Mouse (Mus musculus): ENCODE data around the gene Nppc. TPM values are rescaled to one million over a fixed set of nuclear protein-coding genes. Genes with fewer than 3 reads are reported as not detected.
A peak's percentile ranks its signal among the peaks of the same experiment; 100 is the strongest.

Gene Nppc
- polyA plus RNA-seq, 1 experiment from 2014 or later: 9.5 TPM

- WGBS: 56% methylated on average over 7 of the region's 7 CpGs
- no peak overlapping the region for H3K4me3 ChIP-seq
- H3K4me2 ChIP-seq: no peak overlapping the region
- H3K9me3 ChIP-seq: no peaks in the 10 kb centered on the region
- H3K36me3 ChIP-seq: no peaks in the 10 kb centered on the region
- no peak for ATAC-seq (ENCODE audit: insufficient number of reproducible peaks, low FRiP score, low TSS enrichment, low read depth)
- H3K27ac ChIP-seq: no peak overlapping the region
- H3K4me1 ChIP-seq: no peaks in the 10 kb centered on the region
- H3K27me3 ChIP-seq: no peaks in the 10 kb centered on the region
- no peak overlapping the region for H3K9ac ChIP-seq
These were observed 26.6 kb upstream of the Nppc start for GRCm38 (mm10) chr1:86696948-86697347.

GRCm38 (mm10) chr1:86691027-86691426, 20.7 kb upstream of the Nppc start:
- Histone ChIP-seq H3K9me3 (no peaks in the 10 kb centered on the region), H3K27ac (no peak overlapping the region), H3K4me3 (no peak overlapping the region), H3K27me3 (no peaks in the 10 kb centered on the region), H3K9ac (no peak overlapping the region), H3K4me1 (no peaks in the 10 kb centered on the region), H3K36me3 (no peaks in the 10 kb centered on the region), H3K4me2 (no peak overlapping the region)
- no peak for ATAC-seq (ENCODE audit: insufficient number of reproducible peaks, low FRiP score, low TSS enrichment, low read depth)
- 42% methylated on average over 5 of the region's 5 CpGs for WGBS

DNA sequence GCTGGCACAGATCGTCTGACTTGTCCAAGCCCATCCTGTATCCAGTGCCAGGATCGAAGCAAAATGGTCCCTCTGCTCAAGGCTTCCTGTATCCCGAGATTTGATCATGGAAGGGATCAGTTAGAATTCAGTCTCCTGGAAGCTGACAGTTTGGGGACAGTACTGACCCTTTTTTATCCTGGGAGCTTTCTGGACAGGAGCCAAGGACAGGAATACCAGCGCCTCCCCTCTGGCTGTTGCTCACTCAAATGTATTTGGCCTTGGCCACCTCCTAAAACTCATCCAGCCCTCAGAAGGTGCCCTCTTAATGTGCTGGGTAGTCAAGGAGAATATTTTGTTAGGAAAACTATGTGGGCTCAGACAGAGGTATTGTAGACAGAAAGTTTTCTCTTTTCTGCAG, 16.9 kb upstream of the Nppc start:
- no peaks in the 10 kb centered on the region for H3K4me1 ChIP-seq
- 90% methylated on average over 4 of the region's 4 CpGs for WGBS

GRCm38 (mm10) chr1:86678667-86679066, 8.3 kb upstream of the Nppc start:
- no peak for ATAC-seq (ENCODE audit: insufficient number of reproducible peaks, low FRiP score, low TSS enrichment, low read depth)
- H3K27ac ChIP-seq: no peak overlapping the region
- peaks cover 19% of the 10 kb centered on the region for H3K4me1 ChIP-seq
- no peak overlapping the region for H3K4me3 ChIP-seq
- H3K9ac ChIP-seq: no peak overlapping the region
- no peak overlapping the region for H3K4me2 ChIP-seq
- WGBS: 82% methylated on average over 10 of the region's 10 CpGs
- H3K9me3 ChIP-seq: no peaks in the 10 kb centered on the region
- H3K36me3 ChIP-seq: no peaks in the 10 kb centered on the region
- peaks cover 2% of the 10 kb centered on the region; the same call in 1 of the 2 replicates for H3K27me3 ChIP-seq

More for the DNA sequence above, 16.9 kb upstream of the Nppc start:
- Histone ChIP-seq H3K9ac (no peak overlapping the region), H3K27me3 (peaks cover 4% of the 10 kb centered on the region; the same call in 1 of the 2 replicates), H3K9me3 (no peaks in the 10 kb centered on the region), H3K36me3 (no peaks in the 10 kb centered on the region), H3K4me2 (no peak overlapping the region), H3K27ac (no peak overlapping the region), H3K4me3 (no peak overlapping the region)
- ATAC-seq (ENCODE audit: insufficient number of reproducible peaks, low FRiP score, low TSS enrichment, low read depth): no peak

DNA sequence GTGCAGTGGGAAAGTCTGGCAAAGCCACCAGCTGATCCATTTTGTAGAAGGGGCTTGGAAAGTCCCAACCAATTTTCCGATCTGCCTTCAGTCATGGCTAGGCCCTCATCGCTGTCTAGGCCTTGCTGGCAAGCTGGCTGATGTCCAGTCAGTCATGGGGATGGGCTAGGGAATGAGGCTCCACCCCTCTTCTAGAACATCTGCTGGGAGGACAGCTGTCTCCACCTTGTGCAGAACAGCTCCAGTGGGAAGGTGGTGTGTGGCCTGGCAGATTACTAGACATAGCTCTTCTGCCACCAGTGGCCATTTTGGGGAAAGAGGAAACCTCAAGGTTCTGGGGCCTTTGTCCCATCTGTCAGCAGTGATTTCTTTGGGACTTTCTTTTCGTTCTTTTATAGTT, 7.3 kb upstream of the Nppc start:
- Histone ChIP-seq H3K9ac (no peak overlapping the region), H3K4me3 (no peak overlapping the region), H3K36me3 (no peaks in the 10 kb centered on the region), H3K27me3 (peaks cover 3% of the 10 kb centered on the region; the same call in 1 of the 2 replicates), H3K4me2 (no peak overlapping the region), H3K9me3 (no peaks in the 10 kb centered on the region), H3K4me1 (peaks cover 19% of the 10 kb centered on the region), H3K27ac (no peak overlapping the region)
- WGBS: 80% methylated on average over 3 of the region's 3 CpGs
- ATAC-seq (ENCODE audit: insufficient number of reproducible peaks, low FRiP score, low TSS enrichment, low read depth): no peak

GRCm38 (mm10) chr1:86675126-86675525, 4.8 kb upstream of the Nppc start:
- no peaks in the 10 kb centered on the region for H3K36me3 ChIP-seq
- no peak overlapping the region for H3K27ac ChIP-seq
- no peak for ATAC-seq (ENCODE audit: insufficient number of reproducible peaks, low FRiP score, low TSS enrichment, low read depth)
- WGBS: 62% methylated on average over 12 of the region's 12 CpGs
- H3K9me3 ChIP-seq: no peaks in the 10 kb centered on the region
- no peak overlapping the region for H3K9ac ChIP-seq
- peaks cover 21% of the 10 kb centered on the region for H3K27me3 ChIP-seq
- no peak overlapping the region for H3K4me2 ChIP-seq
- peaks cover 25% of the 10 kb centered on the region for H3K4me1 ChIP-seq
- no peak overlapping the region for H3K4me3 ChIP-seq

GRCm38 (mm10) chr1:86674385-86674784, 4.0 kb upstream of the Nppc start:
- Histone ChIP-seq H3K36me3 (no peaks in the 10 kb centered on the region), H3K9ac (no peak overlapping the region), H3K4me2 (no peak overlapping the region), H3K27ac (no peak overlapping the region), H3K9me3 (no peaks in the 10 kb centered on the region), H3K27me3 (peaks cover 28% of the 10 kb centered on the region), H3K4me1 (peaks cover 30% of the 10 kb centered on the region), H3K4me3 (no peak overlapping the region)
- 34% methylated on average over 9 of the region's 9 CpGs for WGBS
- ATAC-seq (ENCODE audit: insufficient number of reproducible peaks, low FRiP score, low TSS enrichment, low read depth): no peak

- WGBS: 1% methylated on average over 44 of the region's 44 CpGs
- H3K27me3 ChIP-seq: peaks cover 51% of the 10 kb centered on the region
- peak overlapping the region; percentile 56 for H3K4me3 ChIP-seq
- no peak overlapping the region for H3K27ac ChIP-seq
- H3K4me1 ChIP-seq: peaks cover 23% of the 10 kb centered on the region
- peak overlapping the region; percentile 57 for H3K9ac ChIP-seq
- H3K9me3 ChIP-seq: no peaks in the 10 kb centered on the region
- ATAC-seq (ENCODE audit: insufficient number of reproducible peaks, low FRiP score, low TSS enrichment, low read depth): no peak
- H3K4me2 ChIP-seq: peak overlapping the region; percentile 99
- no peaks in the 10 kb centered on the region for H3K36me3 ChIP-seq
These were observed 658 bp downstream of the Nppc start for GRCm38 (mm10) chr1:86669552-86670273.

DNA sequence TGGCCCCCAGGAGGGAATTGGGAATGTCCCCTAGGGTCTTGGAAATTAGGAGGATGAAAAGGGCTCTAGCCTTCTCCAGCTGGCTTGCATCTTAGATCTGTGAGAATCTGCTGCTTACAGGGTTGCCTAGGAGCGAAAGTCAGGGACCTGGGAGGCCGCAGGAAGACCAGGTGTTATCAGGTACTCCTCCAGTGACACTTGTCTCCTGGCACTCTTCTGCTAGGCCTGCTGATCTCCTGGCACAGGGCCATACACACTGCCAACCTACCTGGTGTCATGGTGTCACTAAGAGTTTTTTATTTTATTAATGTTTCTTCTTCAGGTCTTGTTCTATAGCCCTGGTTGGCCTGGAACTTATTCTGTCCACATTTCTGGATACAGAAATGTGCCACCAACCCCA, 5.3 kb downstream of the Nppc start:
- WGBS: 83% methylated on average over 2 of the region's 2 CpGs
- Histone ChIP-seq H3K4me2 (no peak overlapping the region), H3K9me3 (no peaks in the 10 kb centered on the region), H3K4me3 (no peak overlapping the region), H3K27ac (no peak overlapping the region), H3K36me3 (no peaks in the 10 kb centered on the region), H3K4me1 (peaks cover 5% of the 10 kb centered on the region), H3K27me3 (peaks cover 30% of the 10 kb centered on the region), H3K9ac (no peak overlapping the region)
- ATAC-seq (ENCODE audit: insufficient number of reproducible peaks, low FRiP score, low TSS enrichment, low read depth): no peak

DNA sequence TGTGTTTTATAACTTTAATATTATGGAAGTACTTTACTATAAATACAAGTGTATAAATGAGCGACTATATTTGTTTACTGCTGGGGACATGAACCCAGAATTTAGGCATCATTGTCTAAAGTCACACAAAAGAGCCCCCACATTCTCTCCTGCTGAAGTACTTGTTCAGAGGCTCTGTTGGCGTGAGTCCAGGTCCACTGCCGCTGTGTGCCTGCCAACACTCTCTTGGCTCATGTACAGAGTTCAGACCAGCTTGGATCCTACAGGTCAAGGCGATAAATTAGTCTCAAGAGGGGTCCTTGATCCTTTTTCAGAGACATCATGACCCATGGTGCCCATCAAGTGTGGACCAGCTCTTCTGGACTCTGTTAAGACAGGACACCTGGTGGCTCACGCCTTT, 13.3 kb downstream of the Nppc start:
- no peak for ATAC-seq (ENCODE audit: insufficient number of reproducible peaks, low FRiP score, low TSS enrichment, low read depth)
- H3K36me3 ChIP-seq: no peaks in the 10 kb centered on the region
- no peak overlapping the region for H3K9ac ChIP-seq
- no peaks in the 10 kb centered on the region for H3K4me1 ChIP-seq
- H3K27me3 ChIP-seq: 0 out of 2 replicates have a peak, but pooled peaks cover 4% of the 10 kb centered on the region
- no peaks in the 10 kb centered on the region for H3K9me3 ChIP-seq
- no peak overlapping the region for H3K4me3 ChIP-seq
- 78% methylated on average over 5 of the region's 5 CpGs for WGBS
- H3K27ac ChIP-seq: no peak overlapping the region
- no peak overlapping the region for H3K4me2 ChIP-seq

GRCm38 (mm10) chr1:86652675-86653074, 17.7 kb downstream of the Nppc start:
- no peak for ATAC-seq (ENCODE audit: insufficient number of reproducible peaks, low FRiP score, low TSS enrichment, low read depth)
- no peak overlapping the region for H3K4me3 ChIP-seq
- H3K36me3 ChIP-seq: no peaks in the 10 kb centered on the region
- H3K27ac ChIP-seq: no peak overlapping the region
- H3K9ac ChIP-seq: no peak overlapping the region
- no peaks in the 10 kb centered on the region for H3K27me3 ChIP-seq
- WGBS: 54% methylated on average over 4 of the region's 4 CpGs
- H3K4me2 ChIP-seq: no peak overlapping the region
- no peaks in the 10 kb centered on the region for H3K9me3 ChIP-seq
- no peaks in the 10 kb centered on the region for H3K4me1 ChIP-seq

GRCm38 (mm10) chr1:86650272-86650671, 20.1 kb downstream of the Nppc start:
- 0 out of 2 replicates have a peak, but pooled peaks cover 4% of the 10 kb centered on the region for H3K27me3 ChIP-seq
- H3K4me1 ChIP-seq: no peaks in the 10 kb centered on the region
- no peak for ATAC-seq (ENCODE audit: insufficient number of reproducible peaks, low FRiP score, low TSS enrichment, low read depth)
- H3K36me3 ChIP-seq: no peaks in the 10 kb centered on the region
- 15% methylated on average over 6 of the region's 6 CpGs for WGBS
- no peak overlapping the region for H3K4me2 ChIP-seq
- H3K9me3 ChIP-seq: no peaks in the 10 kb centered on the region
- H3K4me3 ChIP-seq: no peak overlapping the region
- no peak overlapping the region for H3K27ac ChIP-seq
- H3K9ac ChIP-seq: no peak overlapping the region
